Mouse (Mus musculus) bone marrow macrophage, adult 2 months (primary cell): Measurements from ENCODE around the gene Rasl11b. TPM values are rescaled to one million over a fixed set of nuclear protein-coding genes. Genes with fewer than 3 reads are reported as not detected.

Source experiments
- H3K27ac ChIP-seq: 2 replicates; pipeline ENCODE4 v1.5.1; 2012; ENCODE audit warnings: low read depth, low read length; ENCODE audit not compliant: insufficient read depth
- H3K4me1 ChIP-seq: 2 replicates; pipeline ENCODE4 v1.6.1; 2012; ENCODE audit warnings: low read length; ENCODE audit not compliant: control insufficient read depth, insufficient read depth
- H3K4me3 ChIP-seq: 2 replicates; pipeline ENCODE4 v1.5.1; 2012; ENCODE audit warnings: mild to moderate bottlenecking, low read length, moderate library complexity; ENCODE audit not compliant: insufficient read depth
- CTCF ChIP-seq: IDR thresholded peaks from 2 replicates; pipeline ENCODE4 v1.5.1; 2012; ENCODE audit warnings: low read depth, mild to moderate bottlenecking, low read length, moderate library complexity
- POLR2A ChIP-seq: IDR thresholded peaks from 2 replicates; pipeline ENCODE4 v1.6.1; 2012; ENCODE audit warnings: mild to moderate bottlenecking, low read depth, low read length, borderline replicate concordance
- polyA plus RNA-seq: library from polyadenylated mRNA; stranded (reverse); fragments of >200 nt; gene quantifications from 2 replicates; pipeline ENCODE4 v1.2.4, GENCODE M21; 2012; ENCODE audit not compliant: missing spikeins, insufficient read depth, insufficient read length

Rasl11b gene
- polyA plus RNA-seq, 1 experiment = not detected

GRCm38 (mm10) chr5:74226183-74226582 lies 31.1 kb downstream of the Rasl11b start:
- no peak overlapping the region for H3K27ac ChIP-seq
- no peak overlapping the region for H3K4me3 ChIP-seq
- TF ChIP-seq CTCF = no peak
- TF ChIP-seq POLR2A = no peak
- H3K4me1 ChIP-seq = no peaks in the 10 kb centered on the region

GRCm38 (mm10) chr5:74227352-74227751 lies 32.3 kb downstream of the Rasl11b start:
- Histone ChIP-seq H3K4me1 (no peaks in the 10 kb centered on the region), H3K27ac (no peak overlapping the region)
- TF ChIP-seq POLR2A = no peak
- TF ChIP-seq CTCF = no peak

GRCm38 (mm10) chr5:74228938-74229337 lies 33.9 kb downstream of the Rasl11b start:
- Histone ChIP-seq H3K4me1 (no peaks in the 10 kb centered on the region), H3K27ac (no peak overlapping the region), H3K4me3 (no peak overlapping the region)
- TF ChIP-seq CTCF (no peak), POLR2A (no peak)

More at GRCm38 (mm10) chr5:74227352-74227751, 32.3 kb downstream of the Rasl11b start:
- no peak overlapping the region for H3K4me3 ChIP-seq

GRCm38 (mm10) chr5:74229775-74230413 lies 34.8 kb downstream of the Rasl11b start:
- TF ChIP-seq CTCF (no peak), POLR2A (no peak)
- Histone ChIP-seq H3K4me3 (no peak overlapping the region), H3K4me1 (no peaks in the 10 kb centered on the region), H3K27ac (no peak overlapping the region)

GRCm38 (mm10) chr5:74230525-74230924 lies 35.4 kb downstream of the Rasl11b start:
- Histone ChIP-seq H3K4me3 (no peak overlapping the region), H3K4me1 (no peaks in the 10 kb centered on the region), H3K27ac (no peak overlapping the region)
- TF ChIP-seq POLR2A (no peak), CTCF (no peak)

GRCm38 (mm10) chr5:74233808-74234207 lies 38.7 kb downstream of the Rasl11b start:
- H3K4me1 ChIP-seq = peaks cover 3% of the 10 kb centered on the region
- no peak overlapping the region for H3K4me3 ChIP-seq
- H3K27ac ChIP-seq = no peak overlapping the region
- TF ChIP-seq CTCF = no peak
- no peak for TF ChIP-seq POLR2A

- Histone ChIP-seq H3K27ac (no peak overlapping the region), H3K4me1 (peaks cover 11% of the 10 kb centered on the region)
- TF ChIP-seq CTCF (no peak), POLR2A (no peak)
Observed at GRCm38 (mm10) chr5:74239369-74239768, 44.3 kb downstream of the Rasl11b start.

GRCm38 (mm10) chr5:74240298-74240697 lies 45.2 kb downstream of the Rasl11b start:
- H3K4me3 ChIP-seq = no peak overlapping the region
- no peak overlapping the region for H3K27ac ChIP-seq
- peaks cover 11% of the 10 kb centered on the region for H3K4me1 ChIP-seq
- TF ChIP-seq POLR2A (no peak), CTCF (no peak)

More at GRCm38 (mm10) chr5:74239369-74239768, 44.3 kb downstream of the Rasl11b start:
- no peak overlapping the region for H3K4me3 ChIP-seq

- Histone ChIP-seq H3K4me1 (peaks cover 9% of the 10 kb centered on the region), H3K4me3 (no peak overlapping the region), H3K27ac (no peak overlapping the region)
- TF ChIP-seq POLR2A (no peak), CTCF (no peak)
Observed at GRCm38 (mm10) chr5:74240926-74241680, 46.0 kb downstream of the Rasl11b start.

- Histone ChIP-seq H3K4me1 (peaks cover 8% of the 10 kb centered on the region), H3K4me3 (no peak overlapping the region), H3K27ac (no peak overlapping the region)
- TF ChIP-seq POLR2A (no peak), CTCF (no peak)
Observed at GRCm38 (mm10) chr5:74242654-74243053, 47.6 kb downstream of the Rasl11b start.
